Mouse (Mus musculus) ES-Bruce4 (cell line): ENCODE data around the gene Mgat4a. TPM values are rescaled to one million over a fixed set of nuclear protein-coding genes. Genes with fewer than 3 reads are reported as not detected.
"Not testable (repeated sequence)": the region's sequence is repeated elsewhere in the genome, so short reads cannot be mapped to it uniquely, and the experiment has no call there.

ENCODE experiments used
- H3K27ac ChIP-seq: 2 replicates; pipeline ENCODE4 v1.5.1; 2012; ENCODE audit warnings: low read length, inconsistent platforms; ENCODE audit not compliant: insufficient read depth
- H3K27me3 ChIP-seq: 2 replicates; pipeline ENCODE4 v1.6.1; 2012; ENCODE audit warnings: mild to moderate bottlenecking, low read length, inconsistent platforms; ENCODE audit not compliant: control insufficient read depth, poor library complexity, insufficient read depth, severe bottlenecking
- H3K36me3 ChIP-seq: 2 replicates; pipeline ENCODE4 v1.6.1; 2012; ENCODE audit warnings: inconsistent platforms, mild to moderate bottlenecking, low read length, moderate library complexity; ENCODE audit not compliant: control insufficient read depth, poor library complexity, insufficient read depth, severe bottlenecking
- H3K4me1 ChIP-seq: one replicate; pipeline ENCODE4 v1.8.1; 2011; ENCODE audit warnings: low read length; ENCODE audit not compliant: control insufficient read depth, insufficient read depth
- H3K4me3 ChIP-seq: 2 replicates; pipeline ENCODE4 v1.5.1; 2011; ENCODE audit warnings: low read depth, mild to moderate bottlenecking, low read length
- H3K9ac ChIP-seq: 2 replicates; pipeline ENCODE4 v1.6.1; 2012; ENCODE audit warnings: low read depth, mild to moderate bottlenecking, inconsistent platforms; ENCODE audit not compliant: poor library complexity, severe bottlenecking
- H3K9me3 ChIP-seq: replicated peaks from 2 replicates; pipeline ENCODE4 v1.6.1; 2012; ENCODE audit warnings: mild to moderate bottlenecking, low read length, inconsistent platforms; ENCODE audit not compliant: control insufficient read depth, poor library complexity, insufficient read depth, severe bottlenecking
- CTCF ChIP-seq: IDR thresholded peaks from one replicate; pipeline ENCODE4 v1.8.1; 2011; ENCODE audit warnings: low read depth, low read length
- EP300 ChIP-seq: IDR thresholded peaks from 2 replicates; pipeline ENCODE4 v1.6.1; 2011; ENCODE audit warnings: low read depth, low read length; ENCODE audit not compliant: insufficient read depth
- POLR2A ChIP-seq: IDR thresholded peaks from one replicate; pipeline ENCODE4 v1.8.1; 2011; ENCODE audit warnings: low read length; ENCODE audit not compliant: insufficient read depth
- polyA plus RNA-seq: library from polyadenylated mRNA; stranded (reverse); fragments of >200 nt; gene quantifications from 2 replicates; pipeline ENCODE4 v1.2.4, GENCODE M21; 2011; ENCODE audit warnings: low read depth; ENCODE audit not compliant: missing spikeins, insufficient read depth, insufficient read length

The Mgat4a gene
- polyA plus RNA-seq, 1 experiment, result 9.2 TPM

- Histone ChIP-seq H3K36me3 (no peaks in the 10 kb centered on the region), H3K4me1 (peaks cover 3% of the 10 kb centered on the region), H3K4me3 (no peak overlapping the region), H3K9ac (no peak overlapping the region), H3K27ac (no peak overlapping the region), H3K27me3 (no peaks in the 10 kb centered on the region), H3K9me3 (0 out of 2 replicates have a peak, but pooled peaks cover 4% of the 10 kb centered on the region)
- TF ChIP-seq EP300, result no peak
- no peak for TF ChIP-seq CTCF
- TF ChIP-seq POLR2A, result no peak
These were observed 36.0 kb downstream of the Mgat4a start for GRCm38 (mm10) chr1:37504716-37505347.

- Histone ChIP-seq H3K27me3 (no peaks in the 10 kb centered on the region), H3K4me1 (peaks cover 3% of the 10 kb centered on the region), H3K9ac (no peak overlapping the region), H3K9me3 (0 out of 2 replicates have a peak, but pooled peaks cover 4% of the 10 kb centered on the region), H3K4me3 (no peak overlapping the region), H3K36me3 (no peaks in the 10 kb centered on the region), H3K27ac (no peak overlapping the region)
- TF ChIP-seq EP300 (no peak), CTCF (no peak), POLR2A (no peak)
These were observed 37.2 kb downstream of the Mgat4a start for GRCm38 (mm10) chr1:37503656-37504055.

GRCm38 (mm10) chr1:37502354-37502753 lies 38.5 kb downstream of the Mgat4a start:
- TF ChIP-seq CTCF (no peak), EP300 (no peak), POLR2A (no peak)
- no peak overlapping the region for H3K27ac ChIP-seq
- H3K27me3 ChIP-seq, result no peaks in the 10 kb centered on the region
- H3K4me3 ChIP-seq, result no peak overlapping the region
- no peak overlapping the region for H3K9ac ChIP-seq
- H3K9me3 ChIP-seq, result 0 out of 2 replicates have a peak, but pooled peaks cover 4% of the 10 kb centered on the region
- peaks cover 3% of the 10 kb centered on the region for H3K4me1 ChIP-seq
- H3K36me3 ChIP-seq, result no peaks in the 10 kb centered on the region

- no peak overlapping the region for H3K9ac ChIP-seq
- H3K27ac ChIP-seq, result no peak overlapping the region
- no peak for TF ChIP-seq EP300
- TF ChIP-seq CTCF, result no peak
- no peak for TF ChIP-seq POLR2A
- peaks cover 3% of the 10 kb centered on the region for H3K4me1 ChIP-seq
- no peaks in the 10 kb centered on the region for H3K36me3 ChIP-seq
- no peak overlapping the region for H3K4me3 ChIP-seq
- no peaks in the 10 kb centered on the region for H3K27me3 ChIP-seq
- no peaks in the 10 kb centered on the region for H3K9me3 ChIP-seq
These were observed 40.1 kb downstream of the Mgat4a start for GRCm38 (mm10) chr1:37500723-37501122.

- not testable (repeated sequence) for H3K4me3 ChIP-seq, H3K9ac ChIP-seq, H3K27me3 ChIP-seq, H3K9me3 ChIP-seq, H3K36me3 ChIP-seq, H3K4me1 ChIP-seq, H3K27ac ChIP-seq
These were observed 41.4 kb downstream of the Mgat4a start for GRCm38 (mm10) chr1:37499395-37499794.

- Histone ChIP-seq H3K4me1 (peaks cover 3% of the 10 kb centered on the region), H3K4me3 (no peak overlapping the region), H3K36me3 (no peaks in the 10 kb centered on the region), H3K9ac (no peak overlapping the region), H3K27me3 (no peaks in the 10 kb centered on the region), H3K9me3 (no peaks in the 10 kb centered on the region), H3K27ac (no peak overlapping the region)
- TF ChIP-seq CTCF, result no peak
- TF ChIP-seq POLR2A, result no peak
- no peak for TF ChIP-seq EP300
These were observed 41.9 kb downstream of the Mgat4a start for GRCm38 (mm10) chr1:37498911-37499310.
